Mouse (Mus musculus): ENCODE data around the gene Ssc5d. TPM values are rescaled to one million over a fixed set of nuclear protein-coding genes. Genes with fewer than 3 reads are reported as not detected.

Gene Ssc5d
- 0.38 TPM for total RNA-seq (2023)

DNA sequence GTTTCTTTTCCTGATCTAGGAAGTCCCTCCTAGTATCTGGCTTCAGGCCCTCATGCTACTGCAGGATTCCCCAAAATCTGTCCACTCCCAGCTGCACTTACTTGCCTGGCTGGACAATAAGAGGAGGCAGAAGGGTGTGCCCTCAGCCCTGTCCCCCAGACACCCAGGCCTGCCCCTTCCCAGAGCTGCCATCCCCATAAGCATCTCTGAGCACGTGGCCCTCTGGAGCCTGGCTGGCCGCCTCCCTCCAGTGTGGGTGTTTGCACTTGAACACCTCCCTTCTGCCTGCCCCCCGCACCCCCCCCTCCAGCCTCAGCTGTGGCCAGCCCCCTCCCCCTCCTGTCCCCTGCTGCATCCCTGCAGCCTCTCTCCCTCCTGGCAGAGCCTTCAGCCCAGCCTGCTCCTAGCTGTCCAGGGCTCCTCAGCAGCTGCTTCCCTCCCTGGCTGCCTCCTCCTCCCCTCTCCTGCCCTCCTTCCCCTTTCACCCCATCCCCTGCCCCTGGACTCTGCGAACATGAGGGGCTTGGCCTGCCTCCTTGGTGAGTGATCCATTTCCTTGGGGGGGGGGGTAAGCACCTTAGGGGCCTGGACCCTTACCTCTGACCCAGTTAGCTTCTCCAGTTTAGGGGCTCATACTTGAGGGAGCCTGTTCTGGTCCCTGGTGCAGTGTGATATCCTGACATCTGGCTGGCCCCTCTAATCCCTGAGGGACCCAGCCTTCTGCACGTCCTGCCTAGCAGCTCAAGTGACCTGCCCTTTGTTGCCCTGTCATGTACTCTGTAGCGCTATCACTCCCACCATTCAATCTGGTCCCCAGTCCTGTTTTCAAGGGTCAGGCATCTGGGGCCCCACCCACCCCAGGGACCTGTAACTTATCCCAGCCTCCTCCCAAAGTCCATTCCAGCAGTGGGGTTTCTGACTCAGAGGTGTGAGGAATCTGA lies at the start of gene Ssc5d:
TSS of gene Ssc5d (plus strand) at position 345 of the 941 bp plus-strand sequence.

DNA sequence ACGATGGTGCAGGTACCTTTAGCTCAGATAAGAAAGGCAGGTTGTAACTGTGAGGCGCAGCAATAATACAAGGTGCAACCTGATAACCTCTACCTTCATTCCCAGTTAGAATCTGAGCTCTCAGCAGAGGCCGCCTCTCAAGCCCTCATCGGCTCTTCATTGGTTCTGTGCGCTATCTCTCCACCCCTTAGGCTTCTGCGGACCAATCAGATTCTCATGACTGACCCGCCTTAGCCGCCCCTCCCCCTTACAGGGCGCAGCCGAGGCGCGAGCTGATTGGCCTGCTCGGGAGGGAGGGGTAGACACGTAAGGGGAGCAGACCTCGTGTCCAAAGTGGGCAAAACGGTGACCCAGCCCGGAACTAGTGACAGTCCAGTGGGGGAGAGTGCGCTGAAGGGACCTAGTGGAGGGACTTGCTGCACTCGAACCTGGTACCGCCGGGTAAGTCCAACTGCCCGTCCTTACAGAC lies 48.8 kb upstream of the Ssc5d start, which contains the start of gene Isoc2a:
TSS of gene Isoc2a (plus strand) at position 401 of the 469 bp plus-strand sequence.

DNA sequence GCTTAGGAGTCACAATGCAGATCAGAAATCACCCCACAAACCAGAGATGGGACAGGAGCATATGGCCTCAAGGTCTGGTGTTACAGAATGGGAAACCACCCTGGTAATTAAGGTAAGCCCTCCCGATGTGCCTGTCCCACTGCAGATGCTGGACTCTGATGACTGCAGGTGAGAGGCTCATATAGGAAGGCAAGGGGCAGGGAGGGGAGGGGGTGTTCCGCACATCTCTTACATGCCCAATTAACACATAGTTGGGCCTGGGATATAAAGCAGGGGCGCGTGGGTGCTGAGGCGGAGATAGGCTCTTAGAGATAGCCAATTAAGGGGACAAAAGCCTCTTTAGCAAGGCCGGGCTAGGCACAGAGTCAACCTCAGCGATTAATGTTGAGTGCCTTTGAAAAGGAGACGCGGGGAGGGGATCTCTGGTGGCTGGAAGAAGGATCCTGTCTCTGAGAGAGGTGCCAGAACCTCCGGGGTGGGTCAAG lies 19.1 kb upstream of the Ssc5d start, which contains the start of gene Gm36210:
TSS of gene Gm36210 (minus strand) at position 51 of the 485 bp plus-strand sequence.

DNA sequence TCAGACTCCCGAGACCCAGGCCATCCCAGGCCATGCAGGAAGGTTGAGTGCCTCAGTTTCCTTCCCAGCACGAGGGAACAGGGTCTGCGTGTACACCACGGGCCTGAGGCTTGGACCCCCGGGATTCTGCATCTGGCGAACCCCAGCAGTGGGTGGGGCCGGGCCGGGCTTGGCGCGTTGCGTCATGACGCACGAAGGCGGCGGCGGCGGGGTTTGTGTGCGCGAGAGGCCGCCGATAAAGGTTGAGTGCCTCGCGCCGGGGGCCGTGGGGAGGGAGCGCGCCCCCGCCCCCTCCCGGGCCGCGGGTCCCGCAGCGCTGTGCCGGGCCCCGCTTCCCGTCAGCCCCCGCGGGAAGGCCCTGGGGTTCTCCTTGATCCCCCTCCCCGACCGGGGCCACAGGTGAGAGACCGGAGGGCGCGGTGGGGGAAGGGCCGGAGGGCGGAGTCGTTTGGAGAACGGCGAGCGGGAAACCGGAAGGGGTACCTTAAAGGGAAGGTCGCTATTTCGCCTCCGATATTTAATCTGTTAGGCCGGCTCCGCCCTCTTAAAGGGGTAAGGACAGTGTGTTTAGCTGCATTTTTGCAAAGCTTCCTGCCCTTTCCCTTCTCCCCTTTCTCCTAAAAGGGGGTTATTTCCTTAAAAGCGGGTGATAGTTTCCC lies 10.4 kb upstream of the Ssc5d start, which contains the start of gene Zfp628:
TSS of gene Zfp628 (plus strand) at position 211 of the 659 bp plus-strand sequence.

DNA sequence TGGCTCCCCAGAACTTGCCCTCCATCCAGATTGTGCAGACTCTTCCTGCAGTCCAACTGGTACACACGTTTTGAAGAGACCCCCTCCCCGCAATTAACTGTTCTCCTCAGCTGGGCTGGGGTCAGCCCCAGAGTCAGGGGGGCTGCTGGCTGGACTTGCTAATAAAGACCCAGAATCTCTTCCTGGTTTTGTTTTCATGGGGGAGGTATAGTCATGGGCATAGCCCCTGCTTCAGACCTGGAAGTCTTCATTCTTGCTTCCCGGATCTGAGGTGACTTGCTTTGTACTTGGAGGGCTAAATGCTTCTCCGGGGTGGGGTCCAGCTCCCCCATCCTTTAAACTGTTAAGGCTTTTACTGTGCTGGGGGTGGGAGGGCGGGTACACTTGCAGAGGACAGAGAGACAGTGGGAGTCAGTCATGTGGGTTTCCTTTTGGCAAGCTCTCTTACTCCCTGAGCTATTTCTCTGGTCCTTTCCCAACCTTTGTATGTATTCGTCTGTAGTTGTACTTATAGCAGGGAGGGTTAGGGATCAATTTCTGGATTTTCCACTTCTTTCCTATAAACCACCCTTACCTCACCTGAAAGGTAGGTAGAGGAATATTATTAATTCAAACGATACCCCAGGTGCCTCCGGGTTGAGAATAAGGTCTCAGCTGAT lies 3.6 kb upstream of the Ssc5d start, which contains the start of gene Nat14:
TSS of gene Nat14 (plus strand) at position 205 of the 659 bp plus-strand sequence.

DNA sequence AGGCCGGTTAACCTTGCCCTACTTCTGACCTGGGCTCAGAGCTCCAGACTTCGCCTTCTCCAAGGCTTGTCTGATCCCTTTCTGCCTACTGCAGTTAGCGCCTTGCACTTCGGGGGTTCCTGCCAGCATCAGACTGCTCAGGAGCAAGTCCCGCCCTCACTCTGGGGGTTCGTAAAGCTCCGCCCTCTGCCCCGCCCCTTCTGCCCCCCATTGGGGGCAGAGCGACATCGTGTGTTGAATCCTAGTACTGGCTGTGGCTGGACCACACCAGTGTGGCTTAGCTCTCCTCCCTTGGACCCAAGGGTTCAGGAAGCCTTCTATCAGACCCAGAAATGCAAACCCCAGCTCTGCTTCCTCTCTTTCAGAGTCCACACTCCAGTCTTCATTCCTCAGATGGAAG lies 38.7 kb downstream of the Ssc5d start, which contains the start of gene Sbk2:
TSS of gene Sbk2 (minus strand) at position 135 of the 400 bp plus-strand sequence.

DNA sequence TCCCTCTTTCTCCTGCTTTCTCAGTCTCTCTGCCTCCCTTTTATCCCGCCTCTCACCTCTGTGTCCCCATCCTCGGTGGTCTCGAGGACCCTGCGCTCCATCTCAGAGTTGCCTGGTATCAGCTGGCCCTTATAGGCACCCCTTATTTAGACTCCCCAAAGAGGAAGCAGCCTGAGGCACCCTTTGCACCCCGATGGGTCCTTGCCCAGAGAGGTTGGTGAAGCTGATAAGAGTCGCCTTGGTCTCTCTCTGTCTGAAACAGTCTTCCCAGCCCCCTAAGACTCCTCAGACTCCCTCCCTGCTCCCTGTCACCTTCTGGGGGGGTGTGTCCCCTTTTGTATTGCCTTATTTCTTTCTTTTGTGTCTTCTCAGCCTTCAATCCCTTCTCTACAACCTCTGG lies 45.5 kb downstream of the Ssc5d start, which contains the start of gene Sbk3:
TSS of gene Sbk3 (minus strand) at position 101 of the 400 bp plus-strand sequence.

Other genes starting within 250 kb of the Ssc5d start
- gene Hspbp1, start 240.7 kb upstream of the Ssc5d start, total RNA-seq (2023), result 71.8 TPM
- not detected for gene Brsk1, start 235.2 kb upstream of the Ssc5d start, total RNA-seq (2023)
- gene Tmem150b, start 200.5 kb upstream of the Ssc5d start, total RNA-seq (2023), result 0.76 TPM
- 61.4 TPM for gene Kmt5c, start 185.7 kb upstream of the Ssc5d start, total RNA-seq (2023)
- gene Cox6b2, start 172.7 kb upstream of the Ssc5d start, total RNA-seq (2023), result 1.9 TPM
- gene Fam71e2, start 154.5 kb upstream of the Ssc5d start, total RNA-seq (2023), result not detected
- gene Il11, start 142.9 kb upstream of the Ssc5d start, total RNA-seq (2023), result not detected
- not detected for gene Tmem190, start 142.8 kb upstream of the Ssc5d start, total RNA-seq (2023)
- 1.7 TPM for gene Tmem238, start 136.1 kb upstream of the Ssc5d start, total RNA-seq (2023)
- 1,948 TPM for gene Rpl28, start 132.9 kb upstream of the Ssc5d start, total RNA-seq (2023)
- 177 TPM for gene Ube2s, start 113.2 kb upstream of the Ssc5d start, total RNA-seq (2023)
- 0.44 TPM for gene Shisa7, start 81.1 kb upstream of the Ssc5d start, total RNA-seq (2023)
- gene Isoc2b, start 55.5 kb upstream of the Ssc5d start, total RNA-seq (2023), result 5.8 TPM
- 9.6 TPM for gene Isoc2a, start 48.6 kb upstream of the Ssc5d start, total RNA-seq (2023)
- gene Gm36210, start 19.3 kb upstream of the Ssc5d start, total RNA-seq (2023), result not detected
- 42.6 TPM for gene Zfp628, start 10.6 kb upstream of the Ssc5d start, total RNA-seq (2023)
- 12.2 TPM for gene Nat14, start 3.8 kb upstream of the Ssc5d start, total RNA-seq (2023)
- 0.23 TPM for gene Sbk2, start 38.6 kb downstream of the Ssc5d start, total RNA-seq (2023)
- not detected for gene Sbk3, start 45.4 kb downstream of the Ssc5d start, total RNA-seq (2023)
- gene Zfp579, start 70.4 kb downstream of the Ssc5d start, total RNA-seq (2023), result 28.5 TPM
- gene Zfp524, start 88.6 kb downstream of the Ssc5d start, total RNA-seq (2023), result 10.3 TPM
- 59.9 TPM for gene Fiz1, start 88.9 kb downstream of the Ssc5d start, total RNA-seq (2023)
- not detected for gene Gm44973, start 89.7 kb downstream of the Ssc5d start, total RNA-seq (2023)
- gene Zfp865, start 94.6 kb downstream of the Ssc5d start, total RNA-seq (2023), result 59.4 TPM
- gene Ccdc106, start 94.8 kb downstream of the Ssc5d start, total RNA-seq (2023), result 0.23 TPM
- 1.7 TPM for gene 4632433K11Rik, start 108.3 kb downstream of the Ssc5d start, total RNA-seq (2023)
- gene Zfp784, start 112.7 kb downstream of the Ssc5d start, total RNA-seq (2023), result 7.5 TPM
- 2.5 TPM for gene Zfp580, start 125.8 kb downstream of the Ssc5d start, total RNA-seq (2023)
- 436 TPM for gene U2af2, start 136.4 kb downstream of the Ssc5d start, total RNA-seq (2023)
- 114 TPM for gene Epn1, start 154.4 kb downstream of the Ssc5d start, total RNA-seq (2023)
- not detected for gene Rfpl4, start 191.2 kb downstream of the Ssc5d start, total RNA-seq (2023)
- gene Rasl2-9, start 200.2 kb downstream of the Ssc5d start, total RNA-seq (2023), result not detected
- not detected for gene Vmn1r55, start 223.9 kb downstream of the Ssc5d start, total RNA-seq (2023)

Data from CD4-positive naive resting alpha-beta T cell, adult 76 days (primary cell).